Mouse (Mus musculus): ENCODE measurements at regions not wholly inside any gene's neighbourhood (a gene's known extent, or its start where the extent isn't known, plus 50 kb on each side); places are given as distances from the start of the nearest gene placed in this dataset.
A peak's percentile ranks its signal among the peaks of the same experiment; 100 is the strongest.

DNA sequence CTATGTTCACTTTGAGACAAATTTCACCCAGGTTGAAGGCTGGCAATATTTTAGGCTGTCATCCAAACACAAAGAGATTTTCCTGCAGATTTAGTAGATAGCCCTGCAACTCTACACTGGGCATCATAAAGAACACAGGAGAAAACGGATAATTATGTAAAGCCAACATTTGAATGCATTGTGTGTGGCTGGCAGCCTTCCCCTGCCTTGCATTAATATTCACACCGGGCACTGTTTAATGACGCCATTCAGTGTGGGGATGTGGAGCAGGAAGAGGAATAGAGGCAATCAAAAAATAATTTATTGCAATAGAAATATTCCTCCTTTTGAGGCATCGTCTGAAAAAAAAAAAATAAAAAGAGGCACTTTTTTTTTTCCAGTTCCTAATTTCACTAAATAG lies 105.7 kb downstream of the Samd5 start:
- H3K36me3 ChIP-seq (ENCODE audit: control insufficient read depth, insufficient read depth), result no peaks in the 10 kb centered on the region
- 6% methylated on average over 4 of the region's 4 CpGs for WGBS
- no peak overlapping the region for H3K27ac ChIP-seq (ENCODE audit: low read length)
- no peak overlapping the region for H3K9ac ChIP-seq (replicated peaks; ENCODE audit: low read depth, low read length)
- peaks cover 10% of the 10 kb centered on the region for H3K4me1 ChIP-seq (replicated peaks; ENCODE audit: control insufficient read depth, insufficient read depth, low read length)
- H3K4me2 ChIP-seq (ENCODE audit: low read length), result peak overlapping the region; percentile 1; the same call in 1 of the 2 replicates
- H3K4me3 ChIP-seq (replicated peaks; ENCODE audit: low read length), result no peak overlapping the region
- no peaks in the 10 kb centered on the region; the same call in 1 of the 2 replicates for H3K27me3 ChIP-seq (replicated peaks; ENCODE audit: control insufficient read depth, insufficient read depth, low read length)
- H3K9me3 ChIP-seq (ENCODE audit: control insufficient read depth, low read length), result no peaks in the 10 kb centered on the region
- peak; percentile 85 for ATAC-seq

DNA sequence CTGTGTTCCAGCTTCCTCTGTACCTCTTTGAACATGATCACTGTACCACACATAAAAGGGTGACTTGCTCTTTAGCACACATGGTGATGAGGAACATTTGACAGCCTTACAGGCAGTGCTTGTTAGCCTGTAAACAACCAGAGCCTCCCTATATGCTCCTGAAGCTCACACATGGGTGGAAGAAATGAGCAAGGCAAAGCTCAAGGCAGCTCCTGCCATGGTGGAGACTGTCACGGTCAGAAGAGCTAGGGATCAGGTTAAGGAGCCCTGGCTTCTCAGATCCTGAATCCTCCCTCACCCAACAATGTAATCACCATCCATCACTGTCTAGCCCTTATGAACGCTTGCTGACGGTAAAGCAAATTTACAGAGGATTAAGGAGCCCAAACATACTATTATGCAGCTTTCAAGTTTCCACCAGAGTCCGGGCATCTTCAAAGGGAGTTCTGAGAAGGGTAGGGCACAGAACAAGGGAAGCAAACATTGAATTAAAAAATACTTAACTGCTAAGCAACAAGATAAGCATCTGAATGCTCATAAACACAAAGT lies 117.4 kb downstream of the Samd5 start:
- Histone ChIP-seq H3K27me3 (replicated peaks; ENCODE audit: control insufficient read depth, insufficient read depth, low read length) (no peaks in the 10 kb centered on the region), H3K4me1 (replicated peaks; ENCODE audit: control insufficient read depth, insufficient read depth, low read length) (no peaks in the 10 kb centered on the region), H3K4me3 (replicated peaks; ENCODE audit: low read length) (no peak overlapping the region), H3K36me3 (ENCODE audit: control insufficient read depth, insufficient read depth) (no peaks in the 10 kb centered on the region), H3K4me2 (ENCODE audit: low read length) (no peak overlapping the region), H3K9ac (replicated peaks; ENCODE audit: low read depth, low read length) (no peak overlapping the region), H3K27ac (ENCODE audit: low read length) (no peak overlapping the region), H3K9me3 (ENCODE audit: control insufficient read depth, low read length) (no peaks in the 10 kb centered on the region)
- ATAC-seq, result no peak
- 21% methylated on average over 4 of the region's 4 CpGs for WGBS

DNA sequence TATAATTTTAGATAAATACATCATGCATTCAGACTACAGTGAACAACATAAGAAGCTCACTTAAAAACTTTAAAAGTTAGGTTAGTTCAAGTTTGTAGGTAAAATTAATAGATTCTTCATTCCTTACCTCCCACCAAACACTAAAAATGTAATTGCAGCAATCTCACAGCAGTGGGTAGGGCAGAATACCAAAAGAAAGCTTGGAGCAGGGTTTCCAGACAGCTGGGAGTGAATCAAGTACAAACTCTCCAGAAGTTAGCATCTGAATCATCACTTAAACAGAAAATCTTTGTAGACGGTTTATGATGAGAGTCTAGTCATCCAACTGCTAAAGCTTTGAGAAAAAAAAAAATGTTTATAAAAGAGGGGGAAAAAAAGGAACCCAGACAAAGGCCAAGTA lies 117.9 kb downstream of the Samd5 start:
- no peak for ATAC-seq
- Histone ChIP-seq H3K4me2 (ENCODE audit: low read length) (no peak overlapping the region), H3K4me1 (replicated peaks; ENCODE audit: control insufficient read depth, insufficient read depth, low read length) (no peaks in the 10 kb centered on the region), H3K27me3 (replicated peaks; ENCODE audit: control insufficient read depth, insufficient read depth, low read length) (no peaks in the 10 kb centered on the region), H3K4me3 (replicated peaks; ENCODE audit: low read length) (no peak overlapping the region), H3K9ac (replicated peaks; ENCODE audit: low read depth, low read length) (no peak overlapping the region), H3K27ac (ENCODE audit: low read length) (no peak overlapping the region), H3K36me3 (ENCODE audit: control insufficient read depth, insufficient read depth) (no peaks in the 10 kb centered on the region), H3K9me3 (ENCODE audit: control insufficient read depth, low read length) (no peaks in the 10 kb centered on the region)
- 57% methylated on average over 1 of the region's 1 CpGs for WGBS

DNA sequence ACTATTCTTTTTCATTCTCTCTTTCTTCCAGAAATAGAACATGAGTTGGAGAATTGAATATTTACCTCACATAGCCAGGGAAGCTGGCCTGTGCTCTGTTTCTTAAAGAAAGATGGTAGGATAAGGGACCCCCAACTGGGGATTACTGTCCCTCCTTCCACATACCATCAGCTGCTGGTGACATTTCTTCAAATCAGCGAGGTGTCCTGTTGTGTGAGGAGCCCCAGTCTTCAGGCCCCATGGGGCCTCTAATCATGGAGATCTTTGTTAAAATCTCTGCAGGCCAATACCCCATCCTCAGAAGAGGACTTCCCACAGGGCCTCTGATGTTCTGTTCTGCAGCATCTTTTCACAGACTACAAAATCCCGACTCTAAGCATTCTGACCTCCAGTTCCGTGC lies 121.1 kb downstream of the Samd5 start:
- Histone ChIP-seq H3K9ac (replicated peaks; ENCODE audit: low read depth, low read length) (no peak overlapping the region), H3K36me3 (ENCODE audit: control insufficient read depth, insufficient read depth) (no peaks in the 10 kb centered on the region), H3K27ac (ENCODE audit: low read length) (no peak overlapping the region), H3K9me3 (ENCODE audit: control insufficient read depth, low read length) (no peaks in the 10 kb centered on the region), H3K4me3 (replicated peaks; ENCODE audit: low read length) (no peak overlapping the region), H3K27me3 (replicated peaks; ENCODE audit: control insufficient read depth, insufficient read depth, low read length) (no peaks in the 10 kb centered on the region), H3K4me1 (replicated peaks; ENCODE audit: control insufficient read depth, insufficient read depth, low read length) (no peaks in the 10 kb centered on the region), H3K4me2 (ENCODE audit: low read length) (no peak overlapping the region)
- 12% methylated on average over 3 of the region's 3 CpGs for WGBS
- no peak for ATAC-seq

DNA sequence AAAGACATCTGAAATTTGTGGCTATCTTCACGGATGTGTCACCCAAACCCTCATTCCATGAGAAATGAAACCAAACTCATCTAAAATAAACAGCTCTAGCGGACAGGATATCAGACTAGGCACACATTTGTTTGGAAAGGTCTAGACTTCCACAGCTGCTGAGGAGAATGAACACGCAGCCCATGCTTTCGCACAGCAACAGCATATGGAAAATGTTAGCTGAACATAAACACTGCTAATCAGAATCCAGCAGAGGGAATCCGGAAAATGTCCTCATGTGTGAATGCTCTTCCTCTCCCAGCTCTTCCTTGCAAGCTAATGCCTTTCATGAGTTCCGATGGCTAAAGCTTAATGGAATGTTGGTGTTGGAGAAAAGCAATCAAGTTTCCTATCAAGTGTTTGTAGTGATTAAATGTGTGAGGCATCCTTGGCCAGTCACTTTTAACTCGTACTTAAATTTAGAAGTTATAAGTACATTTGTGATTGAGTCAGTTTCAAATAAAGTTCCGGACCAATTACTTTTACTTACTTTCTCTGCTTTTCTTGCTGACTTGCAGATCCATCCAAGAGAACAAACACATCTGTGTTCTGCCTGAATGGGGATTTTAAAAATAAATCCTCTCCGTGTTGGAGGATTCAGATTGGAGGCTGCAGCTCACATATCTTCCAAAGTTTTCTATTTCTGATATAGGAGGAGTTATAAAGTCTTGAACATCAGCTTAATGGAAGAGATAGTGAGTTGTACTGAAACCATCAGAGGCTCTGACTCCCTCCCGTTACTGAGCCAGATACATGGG lies 124.9 kb downstream of the Samd5 start:
- H3K9me3 ChIP-seq (ENCODE audit: control insufficient read depth, low read length), result no peaks in the 10 kb centered on the region
- no peak overlapping the region for H3K9ac ChIP-seq (replicated peaks; ENCODE audit: low read depth, low read length)
- H3K4me3 ChIP-seq (replicated peaks; ENCODE audit: low read length), result no peak overlapping the region
- H3K27me3 ChIP-seq (replicated peaks; ENCODE audit: control insufficient read depth, insufficient read depth, low read length), result no peaks in the 10 kb centered on the region
- peaks cover 3% of the 10 kb centered on the region for H3K4me1 ChIP-seq (replicated peaks; ENCODE audit: control insufficient read depth, insufficient read depth, low read length)
- H3K4me2 ChIP-seq (ENCODE audit: low read length), result no peak overlapping the region
- 76% methylated on average over 10 of the region's 10 CpGs for WGBS
- ATAC-seq, result no peak
- no peak overlapping the region for H3K27ac ChIP-seq (ENCODE audit: low read length)
- no peaks in the 10 kb centered on the region for H3K36me3 ChIP-seq (ENCODE audit: control insufficient read depth, insufficient read depth)

DNA sequence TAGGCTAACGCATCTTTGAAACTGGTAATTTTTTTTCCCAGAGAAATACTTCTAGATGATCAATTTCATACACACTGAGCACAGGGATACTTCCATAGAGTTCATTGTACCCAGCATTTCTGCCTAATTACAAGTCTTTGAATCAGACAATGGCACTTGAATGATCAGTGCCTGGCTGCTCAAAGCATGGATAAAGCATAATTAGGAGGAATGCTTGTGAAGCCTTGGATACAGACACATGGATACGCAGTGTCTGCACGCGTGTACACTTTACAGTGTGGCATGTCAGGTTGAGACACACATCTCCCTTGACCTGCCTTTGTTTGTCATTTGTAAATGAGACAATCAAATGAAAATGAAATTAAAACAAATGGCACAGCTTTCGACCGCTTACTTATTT lies 129.2 kb downstream of the Samd5 start:
- no peak overlapping the region for H3K9ac ChIP-seq (replicated peaks; ENCODE audit: low read depth, low read length)
- H3K4me2 ChIP-seq (ENCODE audit: low read length), result no peak overlapping the region
- H3K4me1 ChIP-seq (replicated peaks; ENCODE audit: control insufficient read depth, insufficient read depth, low read length), result peaks cover 6% of the 10 kb centered on the region
- whole genome bisulfite sequencing, result 10% methylated on average over 6 of the region's 6 CpGs
- ATAC-seq, result peak; percentile 80
- H3K27ac ChIP-seq (ENCODE audit: low read length), result no peak overlapping the region
- no peaks in the 10 kb centered on the region for H3K36me3 ChIP-seq (ENCODE audit: control insufficient read depth, insufficient read depth)
- no peak overlapping the region for H3K4me3 ChIP-seq (replicated peaks; ENCODE audit: low read length)
- no peaks in the 10 kb centered on the region for H3K9me3 ChIP-seq (ENCODE audit: control insufficient read depth, low read length)
- no peaks in the 10 kb centered on the region for H3K27me3 ChIP-seq (replicated peaks; ENCODE audit: control insufficient read depth, insufficient read depth, low read length)

DNA sequence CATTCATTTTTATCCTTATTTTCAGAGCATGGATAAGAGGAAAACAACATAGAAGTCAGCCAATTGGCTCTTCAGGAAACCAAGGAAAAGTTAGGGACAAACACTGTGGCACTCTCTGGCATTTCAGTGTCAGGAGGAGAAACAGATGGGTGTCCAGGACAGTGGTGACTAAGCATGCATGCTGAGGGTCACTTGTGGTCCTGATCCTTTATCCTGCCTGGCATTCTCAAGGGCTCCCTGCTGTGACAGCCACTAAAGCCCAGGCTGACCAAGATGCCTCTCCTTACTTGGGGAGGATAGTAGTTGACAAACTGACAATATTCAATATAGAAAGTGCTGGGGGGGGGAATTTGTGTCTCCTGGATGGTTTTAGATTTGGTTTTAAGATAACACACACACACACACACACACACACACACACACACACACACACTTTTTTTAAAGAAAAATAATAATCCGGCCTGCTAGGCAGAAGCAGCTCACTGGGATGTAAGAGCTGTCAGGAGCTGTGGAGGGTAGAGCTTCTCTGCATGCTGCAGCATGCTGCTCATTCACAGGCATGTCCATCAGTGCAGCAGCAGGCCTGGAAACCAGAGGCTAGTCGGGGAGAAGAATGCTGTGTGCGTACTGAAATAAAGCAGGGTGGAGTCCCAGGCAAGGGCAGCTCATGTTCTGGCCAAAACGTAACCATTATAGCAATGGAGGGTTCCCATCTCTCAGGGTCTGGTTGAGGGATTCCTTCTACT lies 130.8 kb downstream of the Samd5 start:
- H3K27ac ChIP-seq (ENCODE audit: low read length), result no peak overlapping the region
- H3K9ac ChIP-seq (replicated peaks; ENCODE audit: low read depth, low read length), result no peak overlapping the region
- H3K4me2 ChIP-seq (ENCODE audit: low read length), result no peak overlapping the region
- H3K4me3 ChIP-seq (replicated peaks; ENCODE audit: low read length), result no peak overlapping the region
- H3K4me1 ChIP-seq (replicated peaks; ENCODE audit: control insufficient read depth, insufficient read depth, low read length), result peaks cover 6% of the 10 kb centered on the region
- 43% methylated on average over 4 of the region's 4 CpGs for WGBS
- no peaks in the 10 kb centered on the region for H3K27me3 ChIP-seq (replicated peaks; ENCODE audit: control insufficient read depth, insufficient read depth, low read length)
- no peaks in the 10 kb centered on the region for H3K9me3 ChIP-seq (ENCODE audit: control insufficient read depth, low read length)
- no peak for ATAC-seq
- H3K36me3 ChIP-seq (ENCODE audit: control insufficient read depth, insufficient read depth), result no peaks in the 10 kb centered on the region

DNA sequence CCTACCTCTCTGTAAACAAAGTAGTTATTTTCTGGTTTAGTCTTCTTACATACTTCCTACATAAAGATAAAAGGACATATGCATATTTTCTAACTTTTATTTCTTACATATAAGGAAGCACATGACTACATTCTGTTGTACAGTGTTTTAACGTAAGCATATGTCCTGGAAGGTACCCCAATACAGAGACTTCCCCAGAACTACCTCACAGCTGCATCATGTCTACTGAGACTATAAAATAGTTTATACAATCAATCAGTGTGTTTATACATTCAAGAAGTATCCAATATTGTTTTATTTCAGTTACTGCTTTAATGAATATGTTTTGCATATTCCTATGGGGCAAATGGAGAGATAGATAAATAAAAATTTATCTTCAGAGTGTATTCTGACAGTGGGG lies 133.4 kb downstream of the Samd5 start:
- Histone ChIP-seq H3K27ac (ENCODE audit: low read length) (no peak overlapping the region), H3K9ac (replicated peaks; ENCODE audit: low read depth, low read length) (no peak overlapping the region), H3K27me3 (replicated peaks; ENCODE audit: control insufficient read depth, insufficient read depth, low read length) (no peaks in the 10 kb centered on the region), H3K4me2 (ENCODE audit: low read length) (no peak overlapping the region), H3K4me1 (replicated peaks; ENCODE audit: control insufficient read depth, insufficient read depth, low read length) (peaks cover 6% of the 10 kb centered on the region), H3K9me3 (ENCODE audit: control insufficient read depth, low read length) (no peaks in the 10 kb centered on the region), H3K36me3 (ENCODE audit: control insufficient read depth, insufficient read depth) (no peaks in the 10 kb centered on the region), H3K4me3 (replicated peaks; ENCODE audit: low read length) (no peak overlapping the region)
- WGBS, result 94% methylated on average over 1 of the region's 1 CpGs
- ATAC-seq, result no peak

DNA sequence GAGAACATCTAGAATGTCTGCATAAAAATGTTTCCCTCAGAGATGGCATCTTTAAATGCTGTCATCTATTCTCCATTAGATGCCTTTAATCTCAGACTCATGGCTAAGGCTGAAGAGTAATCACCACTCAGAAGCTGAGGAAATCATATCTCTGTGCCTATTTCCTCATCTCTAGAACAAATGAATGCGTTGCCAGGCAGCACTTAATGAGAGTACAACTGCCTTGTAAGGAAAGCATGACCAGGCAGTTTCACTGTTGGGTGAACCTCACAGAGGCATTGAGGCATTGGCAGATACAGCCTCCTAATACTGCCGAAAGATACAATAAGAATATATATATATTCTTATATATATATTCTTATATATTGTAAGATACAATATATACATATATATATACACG lies 137.3 kb downstream of the Samd5 start:
- Histone ChIP-seq H3K4me3 (replicated peaks; ENCODE audit: low read length) (no peak overlapping the region), H3K36me3 (ENCODE audit: control insufficient read depth, insufficient read depth) (no peaks in the 10 kb centered on the region), H3K27me3 (replicated peaks; ENCODE audit: control insufficient read depth, insufficient read depth, low read length) (no peaks in the 10 kb centered on the region), H3K9me3 (ENCODE audit: control insufficient read depth, low read length) (no peaks in the 10 kb centered on the region), H3K9ac (replicated peaks; ENCODE audit: low read depth, low read length) (no peak overlapping the region), H3K27ac (ENCODE audit: low read length) (no peak overlapping the region), H3K4me2 (ENCODE audit: low read length) (no peak overlapping the region), H3K4me1 (replicated peaks; ENCODE audit: control insufficient read depth, insufficient read depth, low read length) (peaks cover 7% of the 10 kb centered on the region; the same call in 1 of the 2 replicates)
- 76% methylated on average over 3 of the region's 3 CpGs for WGBS
- ATAC-seq, result no peak

Measured in forebrain, embryonic 16.5 days (tissue).